Mouse (Mus musculus): Measurements from ENCODE around the gene Chrna7.

Chrna7 gene

DNA sequence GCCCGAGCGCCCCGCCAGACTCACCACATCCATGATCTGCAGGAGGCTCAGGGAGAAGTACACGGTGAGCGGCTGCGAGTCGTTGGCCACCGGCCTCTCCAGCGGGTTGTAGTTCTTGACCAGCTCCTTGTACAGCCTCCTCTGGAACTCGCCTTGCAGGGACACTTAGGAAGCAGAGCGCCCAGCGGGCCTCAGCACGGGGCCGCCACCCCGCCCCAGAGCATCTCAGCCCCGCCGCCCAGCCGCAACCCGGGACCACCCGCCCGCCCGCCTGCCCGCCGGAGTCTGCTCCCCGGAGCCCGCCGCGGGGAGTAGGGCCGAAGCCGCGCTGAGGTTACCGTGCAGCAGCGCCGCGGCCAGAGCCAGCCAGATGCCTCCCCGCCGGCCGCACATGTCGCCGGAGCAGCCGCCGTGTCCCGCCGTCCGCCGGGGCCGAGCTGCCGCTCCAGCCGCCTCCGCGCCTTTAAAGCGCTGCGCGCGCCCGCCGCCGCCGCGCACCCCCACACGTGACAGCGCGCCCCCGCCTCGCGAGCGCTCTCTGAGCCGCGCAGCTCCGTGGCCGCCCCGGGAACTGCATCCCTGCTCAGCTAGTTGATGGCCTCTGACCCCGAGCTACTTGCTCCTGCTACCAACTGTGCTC is at the start of gene Chrna7:
Gene Chrna7, minus strand, starts transcription at position 486 of the 640 bp plus-strand sequence.
- peak; percentile 34 for DNase-seq (ENCODE audit: low read depth, low spot score)

DNA sequence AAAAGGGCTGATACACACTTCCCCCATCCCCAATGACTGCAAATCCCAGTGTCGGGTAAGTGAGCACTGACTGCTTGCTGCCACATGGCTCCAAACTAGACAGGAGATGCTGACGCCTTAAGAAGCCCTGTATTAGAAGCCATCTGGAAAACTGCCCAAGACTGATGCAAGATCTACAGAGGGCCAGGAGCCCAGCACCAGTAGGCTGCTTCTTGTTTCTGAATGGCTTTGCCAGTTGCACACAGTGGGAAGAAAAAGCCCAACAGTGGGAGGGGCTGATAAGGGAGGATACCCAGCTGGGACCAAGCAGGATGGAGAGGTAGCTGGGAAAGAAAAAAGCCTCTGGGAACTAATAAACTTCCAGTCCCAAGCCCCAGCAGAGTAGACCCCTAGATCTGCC is 37.0 kb upstream of the Chrna7 start:
- no peak for DNase-seq (ENCODE audit: low read depth, low spot score)

DNA sequence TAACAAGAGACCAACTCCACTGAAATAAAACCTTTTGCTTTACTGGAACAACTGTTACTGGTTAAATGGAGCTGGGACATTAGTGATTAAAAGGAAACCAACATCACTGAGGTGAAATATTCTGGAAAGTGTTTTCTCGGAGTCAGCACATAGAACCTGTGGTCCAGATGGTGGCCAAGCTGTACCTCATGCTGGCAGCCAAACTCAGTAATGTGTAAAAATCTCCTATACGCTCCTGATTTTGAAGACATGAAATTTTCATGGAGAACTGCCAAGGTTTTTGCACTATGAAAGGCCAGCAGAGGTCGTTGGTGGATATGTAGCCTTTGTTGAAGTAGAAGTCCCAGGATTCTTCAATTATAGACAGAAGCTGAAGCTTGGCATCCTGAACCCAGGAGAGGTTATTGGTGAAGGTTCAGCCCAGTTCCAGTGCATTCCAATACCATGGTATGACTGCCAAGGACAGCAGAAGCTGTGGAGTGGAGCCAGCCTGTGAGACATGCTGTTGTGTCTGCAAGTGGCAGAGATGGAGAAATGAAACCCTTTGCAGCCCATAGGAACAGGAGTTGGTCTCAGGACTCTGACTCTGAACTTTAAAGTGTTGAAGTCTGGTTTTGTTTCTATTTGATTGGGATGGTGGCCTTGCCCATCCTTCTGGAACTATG is 25.6 kb upstream of the Chrna7 start:
- peak; percentile 18 for DNase-seq (ENCODE audit: low read depth, low spot score)

DNA sequence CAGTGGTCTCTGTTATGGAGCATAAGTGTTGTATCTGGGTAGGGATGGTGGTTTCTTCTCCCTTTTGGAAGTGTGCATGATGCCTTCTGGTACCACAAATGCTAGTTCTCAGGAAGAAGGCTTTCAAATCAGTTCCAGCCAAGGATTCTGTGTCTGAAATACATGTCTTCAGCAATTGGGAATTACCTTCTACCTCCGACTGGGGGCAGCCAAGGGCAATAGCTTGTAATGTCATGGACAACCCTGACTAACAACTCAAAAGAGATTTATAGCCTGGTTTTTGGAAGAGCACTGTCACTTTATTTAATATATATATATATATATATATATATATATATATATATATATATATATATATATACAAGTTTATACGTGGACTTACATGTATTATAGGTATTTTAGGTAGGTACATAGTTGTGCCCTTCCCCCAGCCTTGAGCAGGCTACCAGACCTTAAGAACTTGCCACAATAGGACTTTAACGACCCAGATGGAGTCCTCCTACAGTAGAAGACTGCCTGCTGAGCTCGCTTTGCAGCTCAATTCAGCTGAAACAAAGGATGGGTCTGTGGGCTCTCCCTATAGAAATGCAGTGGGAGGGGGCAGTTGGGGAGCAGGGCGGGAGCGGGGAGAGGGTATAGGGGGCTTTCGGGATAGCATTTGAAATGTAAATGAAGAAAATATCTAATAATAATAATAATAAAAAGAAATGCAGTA is 12.9 kb upstream of the Chrna7 start:
- DNase-seq (ENCODE audit: low read depth, low spot score) = no peak

DNA sequence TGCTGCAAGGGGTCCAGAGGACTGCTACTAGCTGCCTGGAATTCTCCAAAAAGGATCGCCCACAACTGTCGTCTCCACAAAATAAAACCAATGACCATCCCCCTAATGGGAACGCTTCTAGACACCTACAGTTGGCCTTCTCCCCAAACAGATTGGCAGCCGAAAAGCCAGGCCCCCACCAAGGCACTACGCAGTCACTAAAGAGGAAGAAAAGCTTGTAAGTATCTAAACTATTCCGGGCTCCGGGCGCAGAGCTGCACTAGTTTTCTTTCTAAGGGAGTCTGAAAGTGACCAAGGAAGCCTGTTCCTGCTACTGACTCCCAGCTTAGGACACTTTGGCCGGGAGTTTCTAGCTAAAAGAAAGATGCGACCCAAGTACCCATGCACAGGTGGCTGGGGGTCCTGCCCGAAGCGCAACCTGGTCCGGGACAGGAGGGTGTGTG is 707 bp downstream of the Chrna7 start:
- DNase-seq (ENCODE audit: low read depth, low spot score) = no peak

DNA sequence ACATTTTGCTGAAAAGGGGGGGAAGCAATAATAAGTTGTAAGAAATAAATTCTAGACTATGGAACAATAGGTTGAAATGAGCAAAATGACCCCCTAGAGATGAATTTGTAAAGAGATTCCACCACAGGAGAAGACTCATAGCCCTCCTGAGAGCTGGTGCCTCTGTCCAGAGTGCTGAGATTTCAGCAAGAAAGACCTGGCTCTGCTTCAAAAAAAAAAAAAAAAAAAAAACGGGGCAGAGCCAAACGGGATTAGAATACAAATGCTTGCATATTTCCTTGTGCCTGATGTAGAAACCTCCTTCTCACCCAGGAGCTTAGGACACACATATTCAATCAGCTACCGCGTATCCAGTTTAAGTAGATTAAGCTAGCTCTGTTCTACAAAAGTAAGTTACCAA is 2.9 kb downstream of the Chrna7 start:
- DNase-seq (ENCODE audit: low read depth, low spot score) = no peak

DNA sequence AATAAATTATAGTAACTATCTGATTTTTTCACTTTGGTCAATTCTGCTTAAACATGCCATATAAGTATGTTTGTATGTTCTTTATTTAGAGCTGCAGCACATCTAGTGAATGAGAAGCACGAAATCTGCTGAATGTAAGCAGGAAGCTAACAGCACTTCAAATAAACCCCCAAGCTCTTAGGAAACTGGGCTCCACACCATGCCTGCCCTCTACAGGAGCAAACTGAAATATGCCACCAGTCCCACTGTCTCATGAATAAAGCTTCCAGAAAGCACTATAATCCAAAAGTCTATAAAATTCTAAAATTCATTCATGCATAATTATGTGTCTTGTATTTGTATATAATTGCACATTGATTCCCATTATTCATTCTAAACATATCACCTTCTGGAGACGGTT is 5.2 kb downstream of the Chrna7 start:
- DNase-seq (ENCODE audit: low read depth, low spot score) = no peak

DNA sequence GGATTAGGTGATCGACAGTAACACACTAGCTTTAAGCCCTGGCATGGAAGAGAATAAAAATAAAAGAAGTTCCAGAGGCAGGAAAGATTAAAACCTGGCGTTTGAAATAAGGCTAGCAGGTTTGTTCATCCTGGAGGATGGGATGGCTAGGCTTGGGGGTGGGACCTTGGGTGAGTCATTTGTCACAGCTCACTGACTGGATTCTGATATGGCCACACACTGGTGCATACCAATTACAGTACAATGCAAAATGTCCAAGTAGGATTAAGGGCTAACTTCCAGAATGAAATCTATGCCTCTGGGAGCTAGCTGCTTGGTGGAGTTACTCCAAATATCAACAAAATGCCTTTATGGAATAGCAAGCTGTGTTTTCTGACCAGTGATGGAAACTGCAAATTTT is 16.8 kb downstream of the Chrna7 start:
- DNase-seq (ENCODE audit: low read depth, low spot score) = no peak

DNA sequence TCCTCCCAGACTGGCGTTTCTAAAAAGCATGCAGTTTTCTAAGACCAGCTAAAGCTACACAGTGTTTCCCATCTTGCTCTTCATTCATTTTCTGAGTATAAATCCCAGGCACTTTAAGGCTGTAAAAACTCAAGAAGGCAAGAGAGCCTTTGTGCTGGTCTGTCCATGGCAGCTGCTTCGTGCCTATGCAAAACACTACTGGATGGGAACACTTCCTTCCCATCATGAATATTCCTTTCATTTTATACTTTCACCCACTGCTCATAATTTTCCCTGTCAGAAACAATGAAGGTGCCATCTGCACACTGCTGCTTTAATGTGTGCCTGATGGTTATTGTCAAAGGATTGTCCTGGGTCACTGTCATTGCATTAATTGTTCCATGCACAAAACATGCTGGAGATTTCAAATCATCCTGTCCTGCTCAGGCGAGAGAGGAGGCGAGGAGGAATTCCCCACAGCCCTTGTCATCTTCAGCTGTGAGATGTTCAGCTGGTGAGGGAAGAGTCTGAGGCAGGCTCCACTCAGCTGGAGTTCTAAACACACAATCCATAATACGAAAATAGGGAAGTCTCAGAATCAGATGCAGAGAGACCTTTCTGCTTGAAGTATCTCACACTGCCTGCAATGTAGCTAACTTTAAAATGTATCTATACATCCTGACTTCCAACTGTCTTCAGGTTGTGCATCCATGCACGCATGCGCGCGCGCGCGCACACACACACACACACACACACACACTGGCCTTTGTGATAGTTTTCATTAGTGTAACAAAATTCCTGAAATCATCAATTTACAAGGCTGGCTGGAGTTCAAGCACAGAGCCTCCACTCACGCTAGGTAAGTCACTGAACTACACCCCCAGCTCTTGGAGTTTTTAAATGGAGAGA is 22.5 kb downstream of the Chrna7 start:
- DNase-seq (ENCODE audit: low read depth, low spot score) = no peak

DNA sequence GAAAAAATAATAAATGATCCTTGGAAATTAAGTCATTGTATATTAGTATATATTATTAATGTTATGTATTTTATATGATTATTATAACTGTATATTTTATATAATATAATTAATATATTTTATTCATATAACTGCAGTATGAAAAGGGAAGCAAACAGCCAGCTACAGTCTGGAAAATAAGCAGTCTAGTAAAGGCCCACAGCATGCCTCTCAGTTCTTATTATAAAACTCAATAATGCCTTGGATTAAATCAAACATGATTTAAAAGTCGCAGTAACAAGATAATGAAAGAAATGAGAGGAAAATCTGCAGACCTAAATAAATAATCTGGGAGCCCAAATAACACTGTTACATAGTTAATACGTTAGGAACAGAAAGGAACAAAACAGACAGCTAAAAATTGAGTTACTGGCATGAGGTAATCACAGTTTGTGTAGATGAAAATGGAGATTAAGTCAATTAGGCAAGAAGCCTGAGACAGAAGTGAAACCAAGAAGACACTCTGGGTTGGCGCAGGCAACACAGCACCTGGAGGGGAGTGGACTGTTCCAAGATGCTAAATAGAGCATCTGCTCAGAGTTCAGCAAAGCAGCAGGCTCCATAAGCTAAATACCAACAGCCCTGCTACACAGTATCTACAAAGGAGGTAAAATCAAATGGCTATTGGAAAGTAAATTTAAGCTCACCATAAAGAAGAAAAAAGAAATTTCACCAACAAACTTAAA is 42.1 kb downstream of the Chrna7 start:
- peak; percentile 66 for DNase-seq (ENCODE audit: low read depth, low spot score)

DNA sequence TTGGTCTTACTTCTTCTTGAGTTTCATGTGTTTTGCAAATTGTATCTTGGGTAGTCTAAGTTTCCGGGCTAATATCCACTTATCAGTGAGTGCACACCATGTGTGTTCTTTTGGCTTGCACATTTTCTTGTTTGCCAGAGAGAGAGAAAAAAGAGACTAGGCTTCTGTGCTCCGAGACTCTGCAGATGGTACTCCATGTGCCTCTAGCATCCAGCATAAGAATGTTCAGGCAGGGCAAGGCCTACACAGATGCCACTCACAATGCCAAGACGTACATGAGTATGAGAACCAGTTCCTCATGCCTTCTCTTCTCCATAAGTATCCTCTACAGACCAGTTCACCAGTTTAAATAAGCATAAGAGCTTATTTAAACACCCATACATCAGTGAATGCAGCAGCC is 47.8 kb downstream of the Chrna7 start:
- no peak for DNase-seq (ENCODE audit: low read depth, low spot score)

DNA sequence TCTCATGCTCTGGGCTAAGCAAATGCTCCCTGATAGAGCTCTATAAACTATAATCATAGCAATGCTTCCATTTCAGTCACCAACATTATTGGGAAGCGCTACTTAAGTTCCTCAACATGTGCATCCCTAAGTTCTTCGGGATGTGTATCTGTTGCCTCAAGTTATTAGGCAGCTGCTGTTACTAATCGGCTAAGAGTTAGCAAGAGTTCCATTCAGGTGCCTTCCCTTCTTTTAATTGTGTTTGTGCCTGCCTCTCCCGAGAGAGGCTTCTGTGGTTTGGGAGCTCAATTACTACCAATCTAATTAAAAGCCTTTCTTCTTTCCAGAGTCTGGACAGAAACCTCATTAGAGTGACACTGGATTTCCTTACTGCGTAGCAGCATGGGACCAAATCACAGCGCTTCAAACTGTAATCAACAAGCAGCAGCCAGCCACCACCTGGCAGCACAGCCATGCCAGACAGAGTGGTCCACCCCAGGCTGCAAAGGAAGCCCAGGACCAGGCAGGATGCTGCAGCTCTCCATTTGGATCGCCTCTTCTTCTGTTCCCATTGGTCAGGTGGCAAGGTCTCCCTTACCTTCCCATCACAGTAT is 50.0 kb downstream of the Chrna7 start:
- no peak for DNase-seq (ENCODE audit: low read depth, low spot score)

DNA sequence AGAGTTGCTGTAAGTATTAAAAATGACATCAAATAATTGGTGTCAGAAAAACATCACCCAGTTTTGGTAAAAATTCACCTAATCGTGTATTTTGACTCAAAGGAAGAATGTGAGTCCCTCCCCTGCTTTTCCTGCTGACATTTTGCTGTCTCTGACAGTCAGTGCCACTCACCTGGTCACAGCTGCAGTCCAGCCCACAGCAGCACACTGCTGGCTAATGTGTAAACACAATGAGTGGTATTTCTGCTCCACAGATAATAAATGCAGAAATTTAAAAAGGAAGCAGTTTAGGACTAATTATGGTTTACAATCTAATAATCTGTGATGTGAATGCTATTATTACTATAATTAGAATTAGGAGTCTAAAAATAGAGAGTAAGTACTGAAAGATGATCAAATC is 59.1 kb downstream of the Chrna7 start:
- no peak for DNase-seq (ENCODE audit: low read depth, low spot score)

DNA sequence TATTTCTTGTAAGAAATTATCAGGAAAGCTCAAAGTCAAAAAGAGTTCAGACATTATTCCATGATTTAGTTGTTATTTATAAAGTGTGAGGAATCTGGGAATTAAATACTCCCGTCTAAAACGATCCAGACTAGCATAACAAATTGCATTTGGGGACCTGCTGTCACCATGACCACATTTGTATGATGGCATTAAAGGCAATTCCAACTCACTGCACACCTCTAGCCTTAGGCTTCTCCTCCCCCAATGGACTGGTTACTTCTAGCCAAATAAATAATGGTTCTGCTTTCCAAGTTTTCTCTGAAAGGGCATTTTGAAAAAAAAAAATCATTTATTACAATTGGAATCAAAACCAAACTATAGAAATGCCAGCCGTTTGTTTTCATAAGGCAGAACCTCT is 63.6 kb downstream of the Chrna7 start:
- no peak for DNase-seq (ENCODE audit: low read depth, low spot score)

DNA sequence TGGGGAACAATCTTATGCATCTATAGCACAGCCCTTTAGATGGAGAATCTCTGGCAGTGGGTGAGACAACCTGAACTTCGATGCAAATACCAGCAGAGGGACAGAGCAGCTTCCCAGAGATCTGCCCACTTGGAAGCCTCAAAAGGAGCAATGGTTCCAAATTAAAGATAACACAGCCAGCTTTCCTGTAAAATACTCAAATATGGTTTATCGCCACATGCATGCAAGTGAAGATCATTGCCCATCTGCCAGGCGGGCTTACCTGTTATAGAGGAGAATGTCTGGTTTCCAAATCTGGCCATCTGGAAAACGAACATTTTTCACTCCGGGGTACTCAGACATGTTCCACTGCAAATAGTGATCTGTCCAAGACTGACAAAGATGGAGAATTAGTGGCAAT is 64.0 kb downstream of the Chrna7 start:
- no peak for DNase-seq (ENCODE audit: low read depth, low spot score)

DNA sequence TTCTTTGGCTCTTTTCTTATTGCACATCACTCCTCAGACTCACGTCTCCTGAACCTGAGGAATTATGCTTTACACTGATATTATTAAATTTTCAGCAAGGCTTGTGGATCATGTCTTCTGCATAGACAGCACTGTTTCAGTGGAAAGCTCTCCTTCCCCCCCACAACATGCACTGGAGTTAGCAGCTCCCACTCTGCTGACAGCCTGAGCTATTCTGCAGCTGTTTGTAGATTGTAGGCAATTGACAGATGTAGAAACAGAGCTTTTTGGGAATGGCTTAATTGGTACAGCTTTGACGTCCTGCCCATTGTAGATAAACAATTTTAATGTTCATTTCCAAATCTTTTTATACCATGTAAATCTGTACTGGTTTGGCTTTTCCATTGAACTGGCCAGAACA is 89.8 kb downstream of the Chrna7 start:
- no peak for DNase-seq (ENCODE audit: low read depth, low spot score)

DNA sequence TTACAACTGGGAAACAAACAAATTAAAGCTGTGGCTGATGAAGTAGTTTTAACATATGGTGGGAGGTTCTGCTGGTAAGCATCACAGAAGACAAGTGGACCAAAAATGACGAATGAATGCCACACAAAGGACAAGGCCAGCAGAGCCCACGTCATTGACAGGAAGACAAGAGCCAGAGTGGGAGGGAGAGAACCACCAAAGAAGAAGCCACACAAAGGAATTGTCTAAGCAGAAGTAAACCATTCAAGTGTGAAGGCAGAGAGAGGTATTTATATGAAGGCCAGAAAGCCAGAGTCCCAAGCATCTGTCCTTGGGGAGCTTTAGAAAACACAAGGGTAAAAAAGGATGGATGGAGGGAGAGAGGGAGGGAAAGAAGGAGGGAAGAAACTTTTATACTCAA is 98.7 kb downstream of the Chrna7 start:
- DNase-seq (ENCODE audit: low read depth, low spot score) = no peak

DNA sequence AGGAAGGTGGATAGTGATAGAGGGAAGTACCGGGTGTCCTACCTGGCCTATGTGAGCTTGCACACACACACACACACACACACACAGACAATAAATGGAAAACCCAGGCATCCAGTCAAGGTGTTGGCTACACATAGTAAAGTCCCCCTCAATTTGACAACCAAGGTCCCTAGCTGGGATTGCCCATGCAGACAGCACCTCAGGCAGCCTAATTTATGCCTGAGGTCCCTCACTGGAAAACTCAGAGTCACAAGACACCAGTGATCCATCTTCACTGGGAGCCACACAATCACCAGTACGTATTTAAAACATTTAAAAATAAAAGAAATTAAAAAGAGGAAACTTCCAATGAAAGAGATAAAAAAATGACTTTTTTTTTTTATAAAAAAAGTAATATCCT is 99.1 kb downstream of the Chrna7 start:
- no peak for DNase-seq (ENCODE audit: low read depth, low spot score)

DNA sequence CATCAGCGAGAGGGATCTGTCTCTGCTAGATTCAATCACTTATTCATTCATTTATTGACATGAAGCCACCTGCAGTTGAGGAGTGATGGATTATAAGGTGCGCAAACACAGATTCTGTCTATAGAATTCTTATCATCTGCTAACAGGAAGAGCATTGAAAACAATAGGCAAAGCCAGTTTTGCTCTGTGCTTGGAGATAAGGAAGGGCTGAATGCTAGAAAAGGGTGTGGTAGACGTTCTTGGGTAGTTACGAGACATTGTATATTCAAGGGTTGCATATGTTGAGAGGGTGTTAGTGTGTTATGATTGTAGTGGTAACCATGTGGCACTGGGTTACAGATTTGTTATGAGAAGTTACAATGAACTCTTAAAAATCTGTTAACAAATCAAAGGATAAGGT is 103.0 kb downstream of the Chrna7 start:
- no peak for DNase-seq (ENCODE audit: low read depth, low spot score)

DNA sequence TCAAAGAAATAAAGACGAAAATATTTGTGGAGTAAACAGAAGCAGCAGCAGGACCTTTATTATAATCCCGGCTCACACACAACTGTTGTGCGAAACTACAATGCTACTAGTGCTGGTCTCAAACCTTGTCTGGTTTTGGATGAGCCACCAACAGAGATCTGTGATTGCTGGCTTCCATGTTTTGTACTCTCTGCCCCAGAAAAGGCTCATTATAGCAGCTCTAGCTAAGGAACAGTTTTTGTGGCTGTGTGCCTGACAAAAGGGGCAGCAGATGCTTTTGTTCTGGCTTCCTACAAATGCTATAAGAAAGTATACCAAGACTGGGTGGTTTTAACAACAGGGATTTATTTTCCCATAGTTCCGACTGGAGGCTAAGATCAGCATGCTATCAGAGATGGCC is 126.4 kb downstream of the Chrna7 start:
- no peak for DNase-seq (ENCODE audit: low read depth, low spot score)
